Mouse (Mus musculus): ENCODE results near the gene Aimp2. TPM values are rescaled to one million over a fixed set of nuclear protein-coding genes. Genes with fewer than 3 reads are reported as not detected.
A peak's percentile ranks its signal among the peaks of the same experiment; 100 is the strongest.

Aimp2 gene
- polyA plus RNA-seq, 1 experiment from 2014 or later: 101 TPM

DNA sequence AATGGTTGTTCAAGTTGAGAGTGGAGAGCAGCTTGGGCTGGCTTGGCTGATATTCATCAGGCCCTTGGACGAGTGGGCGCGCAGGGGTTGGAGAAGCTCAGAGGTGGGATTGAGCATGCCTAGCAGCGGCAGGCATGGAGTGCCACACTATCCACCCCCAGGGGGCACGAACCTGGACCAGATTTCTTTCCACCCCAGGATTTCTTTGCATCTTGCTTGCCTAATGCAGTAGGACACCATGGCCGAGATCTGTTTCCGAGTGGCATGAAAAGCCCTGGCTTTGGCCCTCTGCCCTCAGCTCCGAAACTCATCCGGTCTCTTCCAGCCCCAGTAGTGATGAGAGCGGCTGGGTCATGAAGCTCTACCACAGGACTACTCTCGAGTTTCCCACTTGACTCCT lies 23.8 kb upstream of the Aimp2 start:
- Histone ChIP-seq H3K9ac (ENCODE audit: low read length) (no peak overlapping the region), H3K4me2 (no peak overlapping the region), H3K36me3 (ENCODE audit: control insufficient read depth, insufficient read depth, low read length) (peaks cover 8% of the 10 kb centered on the region), H3K4me1 (ENCODE audit: control insufficient read depth, insufficient read depth, low read length) (no peaks in the 10 kb centered on the region), H3K27ac (ENCODE audit: low read depth, low read length) (no peak overlapping the region), H3K9me3 (ENCODE audit: control insufficient read depth, low read length) (no peaks in the 10 kb centered on the region), H3K4me3 (ENCODE audit: low read depth, low read length) (no peak overlapping the region), H3K27me3 (ENCODE audit: control insufficient read depth, insufficient read depth, low read length) (no peaks in the 10 kb centered on the region)
- DNase-seq (ENCODE audit: low spot score, missing footprints) (no peak), ATAC-seq (ENCODE audit: low FRiP score) (no peak)
- 88% methylated on average over 11 of the region's 11 CpGs for WGBS

DNA sequence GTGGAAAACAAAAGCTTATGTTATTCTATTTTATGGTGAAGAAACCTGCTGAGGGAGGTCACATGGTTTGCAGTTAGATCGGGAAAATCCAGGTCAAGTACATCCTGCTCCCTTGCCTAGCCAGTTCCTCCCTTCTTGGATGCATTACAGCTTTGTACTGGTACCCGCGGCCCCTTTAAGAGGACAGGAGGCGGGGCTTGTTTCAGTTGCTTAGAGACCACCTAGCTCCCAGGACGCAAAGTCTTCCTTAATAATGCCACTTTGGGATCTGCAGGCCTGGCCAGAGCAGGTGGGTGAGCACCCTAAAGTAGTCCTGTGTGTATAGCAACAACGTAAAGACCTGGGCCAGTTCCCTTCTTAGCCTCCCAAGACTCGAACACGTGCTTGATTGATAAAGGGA lies 23.2 kb upstream of the Aimp2 start, which contains the start of gene Rsph10b:
Gene Rsph10b (plus strand): TSS at position 205 of the 400 bp plus-strand sequence.
- no peaks in the 10 kb centered on the region for H3K4me1 ChIP-seq (ENCODE audit: control insufficient read depth, insufficient read depth, low read length)
- no peak within 1 kb of the TSS for H3K4me2 ChIP-seq
- DNase-seq (ENCODE audit: low spot score, missing footprints) (peak; percentile 89), ATAC-seq (ENCODE audit: low FRiP score) (peak; percentile 33; the same call in 1 of the 2 replicates)
- 14% methylated on average over 8 of the region's 8 CpGs for WGBS
- no peaks in the 10 kb centered on the region for H3K9me3 ChIP-seq (ENCODE audit: control insufficient read depth, low read length)
- no peak within 1 kb of the TSS for H3K9ac ChIP-seq (ENCODE audit: low read length)
- H3K4me3 ChIP-seq (ENCODE audit: low read depth, low read length): no peak within 1 kb of the TSS
- no peak within 1 kb of the TSS for H3K27ac ChIP-seq (ENCODE audit: low read depth, low read length)
- H3K36me3 ChIP-seq (ENCODE audit: control insufficient read depth, insufficient read depth, low read length): peaks cover 11% of the 10 kb centered on the region
- no peaks in the 10 kb centered on the region for H3K27me3 ChIP-seq (ENCODE audit: control insufficient read depth, insufficient read depth, low read length)

DNA sequence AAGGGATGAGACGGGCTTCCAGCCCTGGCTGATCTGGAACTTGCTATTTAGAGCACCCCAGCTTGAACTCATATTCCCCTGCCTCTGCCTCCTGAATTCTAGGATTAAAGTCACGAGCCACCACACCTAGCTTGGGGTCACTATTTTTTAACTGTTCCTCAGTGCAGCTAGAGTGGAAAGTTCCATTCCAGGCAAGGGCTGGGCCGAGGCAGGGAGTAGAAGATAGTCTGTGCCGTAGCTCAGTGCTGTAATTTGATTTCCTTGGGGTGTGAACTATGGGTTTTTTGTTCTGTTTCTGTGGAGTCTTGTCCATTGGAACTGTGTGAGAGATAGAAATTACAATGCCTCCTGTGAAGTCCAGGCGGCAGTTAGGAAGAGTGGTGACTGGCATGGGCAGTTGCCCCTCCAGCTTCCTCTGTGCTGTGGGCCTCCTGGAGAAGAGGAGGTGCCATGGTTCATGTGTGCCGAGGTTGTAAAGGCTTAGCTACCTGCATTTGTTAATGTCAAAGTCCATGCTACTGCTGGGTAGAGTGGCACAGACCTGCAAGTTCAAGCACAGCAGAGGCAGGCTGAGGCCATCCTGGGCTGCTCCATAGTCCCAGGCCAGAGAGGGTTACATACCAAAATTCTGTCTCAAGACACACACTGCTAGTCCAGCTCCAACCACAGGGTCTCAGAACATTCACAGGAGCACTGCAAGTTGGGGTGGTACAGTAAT lies 22.4 kb upstream of the Aimp2 start:
- H3K9ac ChIP-seq (ENCODE audit: low read length): no peak overlapping the region
- no peak overlapping the region for H3K4me2 ChIP-seq
- 85% methylated on average over 6 of the region's 6 CpGs for WGBS
- H3K9me3 ChIP-seq (ENCODE audit: control insufficient read depth, low read length): no peaks in the 10 kb centered on the region
- H3K4me1 ChIP-seq (ENCODE audit: control insufficient read depth, insufficient read depth, low read length): no peaks in the 10 kb centered on the region
- H3K4me3 ChIP-seq (ENCODE audit: low read depth, low read length): no peak overlapping the region
- no peaks in the 10 kb centered on the region for H3K27me3 ChIP-seq (ENCODE audit: control insufficient read depth, insufficient read depth, low read length)
- H3K36me3 ChIP-seq (ENCODE audit: control insufficient read depth, insufficient read depth, low read length): peaks cover 11% of the 10 kb centered on the region
- ATAC-seq (ENCODE audit: low FRiP score) (no peak), DNase-seq (ENCODE audit: low spot score, missing footprints) (no peak)
- H3K27ac ChIP-seq (ENCODE audit: low read depth, low read length): no peak overlapping the region

DNA sequence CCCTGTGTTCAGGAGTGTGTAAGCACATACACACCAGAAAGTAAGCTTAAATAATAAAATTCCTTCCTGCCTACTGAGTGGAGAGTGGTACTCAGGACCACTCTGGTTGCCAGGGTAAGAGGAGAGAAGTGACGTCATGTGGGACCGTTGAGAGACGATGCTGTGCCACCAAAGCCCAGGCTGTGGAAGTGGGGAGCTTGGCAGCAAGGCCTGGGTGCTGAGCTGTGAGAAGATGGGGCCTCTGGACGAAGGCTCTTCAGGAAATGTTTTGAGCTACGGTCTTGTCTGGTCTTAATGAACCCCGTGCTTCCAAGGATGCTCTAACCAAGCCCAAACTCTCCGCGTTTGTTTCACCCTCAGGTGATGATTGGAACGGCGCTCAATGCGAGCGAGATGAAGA lies 21.0 kb upstream of the Aimp2 start:
- Histone ChIP-seq H3K27me3 (ENCODE audit: control insufficient read depth, insufficient read depth, low read length) (no peaks in the 10 kb centered on the region), H3K9ac (ENCODE audit: low read length) (no peak overlapping the region), H3K4me2 (no peak overlapping the region), H3K27ac (ENCODE audit: low read depth, low read length) (no peak overlapping the region), H3K4me3 (ENCODE audit: low read depth, low read length) (no peak overlapping the region), H3K9me3 (ENCODE audit: control insufficient read depth, low read length) (no peaks in the 10 kb centered on the region), H3K36me3 (ENCODE audit: control insufficient read depth, insufficient read depth, low read length) (peaks cover 11% of the 10 kb centered on the region), H3K4me1 (ENCODE audit: control insufficient read depth, insufficient read depth, low read length) (no peaks in the 10 kb centered on the region)
- 97% methylated on average over 12 of the region's 12 CpGs for WGBS
- ATAC-seq (ENCODE audit: low FRiP score): no peak
- no peak for DNase-seq (ENCODE audit: low spot score, missing footprints)

DNA sequence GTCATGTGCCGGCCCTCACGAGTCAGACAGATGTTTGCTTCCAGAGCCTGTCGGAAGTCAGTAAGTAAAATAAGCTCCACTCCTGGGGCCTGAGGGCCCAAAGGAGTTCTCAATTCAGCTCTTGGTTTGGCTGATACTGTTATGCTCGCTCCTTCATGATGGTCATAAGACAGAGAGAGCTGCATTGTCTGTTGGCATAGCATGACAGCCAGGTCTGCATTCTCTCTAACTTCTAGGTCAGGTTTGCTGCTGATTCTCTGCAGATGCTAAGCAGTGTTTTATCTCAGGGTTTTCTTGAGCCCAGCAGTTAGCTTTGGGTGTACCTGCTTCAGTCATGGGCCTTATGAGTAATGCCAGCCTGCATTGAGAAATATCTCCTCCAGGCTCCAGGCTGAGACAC lies 19.6 kb upstream of the Aimp2 start:
- H3K9me3 ChIP-seq (ENCODE audit: control insufficient read depth, low read length): no peaks in the 10 kb centered on the region
- H3K36me3 ChIP-seq (ENCODE audit: control insufficient read depth, insufficient read depth, low read length): peaks cover 17% of the 10 kb centered on the region
- DNase-seq (ENCODE audit: low spot score, missing footprints): no peak
- H3K27me3 ChIP-seq (ENCODE audit: control insufficient read depth, insufficient read depth, low read length): no peaks in the 10 kb centered on the region
- no peak overlapping the region for H3K4me3 ChIP-seq (ENCODE audit: low read depth, low read length)
- ATAC-seq (ENCODE audit: low FRiP score): no peak
- H3K9ac ChIP-seq (ENCODE audit: low read length): no peak overlapping the region
- H3K4me2 ChIP-seq: no peak overlapping the region
- no peaks in the 10 kb centered on the region for H3K4me1 ChIP-seq (ENCODE audit: control insufficient read depth, insufficient read depth, low read length)
- no peak overlapping the region for H3K27ac ChIP-seq (ENCODE audit: low read depth, low read length)
- WGBS: 93% methylated on average over 4 of the region's 4 CpGs

DNA sequence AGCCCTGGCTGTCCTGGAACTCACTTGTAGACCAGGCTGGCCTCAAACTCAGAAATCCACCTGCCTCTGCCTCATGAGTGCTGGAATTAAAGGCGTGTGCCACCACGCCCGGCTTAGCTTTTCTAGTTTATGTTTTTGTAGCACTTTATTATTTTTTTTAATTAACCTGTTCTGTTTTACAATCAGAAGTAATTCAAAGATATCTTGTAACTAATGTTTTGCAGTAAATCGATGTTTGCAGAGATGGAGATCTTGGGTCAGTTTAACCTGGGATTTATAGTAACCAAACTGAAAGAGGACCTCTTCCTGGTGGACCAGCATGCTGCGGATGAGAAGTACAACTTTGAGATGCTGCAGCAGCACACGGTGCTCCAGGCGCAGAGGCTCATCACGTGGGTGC lies 18.2 kb upstream of the Aimp2 start, which contains the start of gene Gm42421:
Gene Gm42421 (plus strand): TSS at position 301 of the 400 bp plus-strand sequence.
- Histone ChIP-seq H3K36me3 (ENCODE audit: control insufficient read depth, insufficient read depth, low read length) (peaks cover 17% of the 10 kb centered on the region), H3K4me2 (no peak within 1 kb of the TSS), H3K4me1 (ENCODE audit: control insufficient read depth, insufficient read depth, low read length) (no peaks in the 10 kb centered on the region), H3K9me3 (ENCODE audit: control insufficient read depth, low read length) (no peaks in the 10 kb centered on the region), H3K27ac (ENCODE audit: low read depth, low read length) (no peak within 1 kb of the TSS), H3K27me3 (ENCODE audit: control insufficient read depth, insufficient read depth, low read length) (no peaks in the 10 kb centered on the region), H3K4me3 (ENCODE audit: low read depth, low read length) (no peak within 1 kb of the TSS), H3K9ac (ENCODE audit: low read length) (no peak within 1 kb of the TSS)
- WGBS: 93% methylated on average over 8 of the region's 8 CpGs
- no peak for DNase-seq (ENCODE audit: low spot score, missing footprints)
- no peak for ATAC-seq (ENCODE audit: low FRiP score)

DNA sequence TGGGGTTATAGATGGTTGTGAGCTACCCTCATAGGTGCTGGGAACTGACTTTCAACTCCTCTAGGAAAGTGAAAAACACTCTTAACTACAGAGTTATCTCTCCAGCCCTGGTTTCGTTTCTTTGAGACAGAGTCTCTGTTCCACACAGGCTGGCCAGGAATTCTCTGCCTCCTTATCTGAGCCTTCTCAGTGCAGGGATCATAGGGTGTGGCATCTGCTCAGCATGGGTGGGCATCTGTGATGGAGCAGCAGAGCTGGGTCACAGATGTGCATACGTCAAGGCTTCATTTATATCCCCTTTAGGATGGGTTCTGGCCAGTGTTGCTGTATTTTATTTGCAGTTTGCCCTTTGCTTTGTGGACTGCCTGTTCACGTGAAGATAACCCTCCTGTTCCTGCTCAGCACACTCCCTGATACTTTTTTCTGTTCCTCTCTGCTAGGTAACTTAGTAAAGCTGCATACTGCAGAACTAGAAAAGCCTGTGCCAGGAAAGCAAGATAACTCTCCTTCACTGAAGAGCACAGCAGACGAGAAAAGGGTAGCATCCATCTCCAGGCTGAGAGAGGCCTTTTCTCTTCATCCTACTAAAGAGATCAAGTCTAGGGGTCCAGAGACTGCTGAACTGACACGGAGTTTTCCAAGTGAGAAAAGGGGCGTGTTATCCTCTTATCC lies 15.3 kb upstream of the Aimp2 start:
- DNase-seq (ENCODE audit: low spot score, missing footprints) (no peak), ATAC-seq (ENCODE audit: low FRiP score) (no peak)
- no peak overlapping the region for H3K27ac ChIP-seq (ENCODE audit: low read depth, low read length)
- H3K27me3 ChIP-seq (ENCODE audit: control insufficient read depth, insufficient read depth, low read length): no peaks in the 10 kb centered on the region
- WGBS: 92% methylated on average over 6 of the region's 6 CpGs
- no peaks in the 10 kb centered on the region for H3K9me3 ChIP-seq (ENCODE audit: control insufficient read depth, low read length)
- H3K4me1 ChIP-seq (ENCODE audit: control insufficient read depth, insufficient read depth, low read length): no peaks in the 10 kb centered on the region
- no peak overlapping the region for H3K4me3 ChIP-seq (ENCODE audit: low read depth, low read length)
- peaks cover 17% of the 10 kb centered on the region for H3K36me3 ChIP-seq (ENCODE audit: control insufficient read depth, insufficient read depth, low read length)
- H3K9ac ChIP-seq (ENCODE audit: low read length): no peak overlapping the region
- no peak overlapping the region for H3K4me2 ChIP-seq

DNA sequence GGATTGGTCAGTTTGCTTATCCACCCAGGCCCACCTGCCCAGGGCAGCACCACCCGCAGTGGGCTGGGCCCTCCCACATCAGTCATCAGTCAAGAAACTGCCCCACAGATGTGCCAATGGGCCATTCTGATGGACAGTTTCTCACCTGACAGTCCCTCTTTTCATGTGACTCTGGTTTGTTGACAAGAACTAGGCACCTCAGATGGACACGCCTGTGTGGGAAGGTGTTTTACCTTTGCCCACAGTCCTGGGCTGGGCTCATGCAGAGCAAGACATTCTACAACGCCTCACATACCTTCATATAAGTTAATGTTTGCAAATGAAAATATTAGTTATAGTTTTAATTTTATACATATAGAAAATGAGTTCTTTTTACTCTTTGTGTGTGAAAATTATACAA lies 8.5 kb upstream of the Aimp2 start:
- 94% methylated on average over 3 of the region's 3 CpGs for WGBS
- no peaks in the 10 kb centered on the region for H3K4me1 ChIP-seq (ENCODE audit: control insufficient read depth, insufficient read depth, low read length)
- ATAC-seq (ENCODE audit: low FRiP score) (no peak), DNase-seq (ENCODE audit: low spot score, missing footprints) (no peak)
- H3K4me2 ChIP-seq: no peak overlapping the region
- H3K9ac ChIP-seq (ENCODE audit: low read length): no peak overlapping the region
- no peaks in the 10 kb centered on the region for H3K9me3 ChIP-seq (ENCODE audit: control insufficient read depth, low read length)
- H3K27ac ChIP-seq (ENCODE audit: low read depth, low read length): no peak overlapping the region
- peaks cover 15% of the 10 kb centered on the region; the same call in 1 of the 2 replicates for H3K36me3 ChIP-seq (ENCODE audit: control insufficient read depth, insufficient read depth, low read length)
- H3K4me3 ChIP-seq (ENCODE audit: low read depth, low read length): no peak overlapping the region
- H3K27me3 ChIP-seq (ENCODE audit: control insufficient read depth, insufficient read depth, low read length): no peaks in the 10 kb centered on the region

DNA sequence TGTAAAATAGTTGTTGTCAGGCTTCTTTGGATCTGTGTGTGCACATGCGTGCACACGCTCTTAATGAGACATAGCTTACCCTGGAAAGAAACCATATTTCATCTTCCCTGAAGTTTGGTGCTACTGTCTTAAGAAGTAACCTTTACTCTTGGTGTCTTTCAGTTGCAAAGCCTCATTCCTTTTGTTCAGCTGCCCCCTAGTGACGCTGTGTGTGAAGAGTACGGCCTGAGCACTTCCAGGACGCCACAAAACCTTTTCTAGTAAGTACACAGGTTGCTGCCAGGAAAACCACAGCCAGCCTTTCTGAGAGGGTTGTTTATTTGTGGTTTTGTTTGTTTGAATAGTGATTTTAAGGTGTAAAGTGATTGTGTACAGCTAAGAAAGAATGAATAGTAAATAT lies 7.8 kb upstream of the Aimp2 start:
- Histone ChIP-seq H3K9me3 (ENCODE audit: control insufficient read depth, low read length) (no peaks in the 10 kb centered on the region), H3K9ac (ENCODE audit: low read length) (no peak overlapping the region), H3K4me3 (ENCODE audit: low read depth, low read length) (no peak overlapping the region), H3K4me2 (no peak overlapping the region), H3K27ac (ENCODE audit: low read depth, low read length) (no peak overlapping the region), H3K4me1 (ENCODE audit: control insufficient read depth, insufficient read depth, low read length) (no peaks in the 10 kb centered on the region), H3K36me3 (ENCODE audit: control insufficient read depth, insufficient read depth, low read length) (peaks cover 15% of the 10 kb centered on the region; the same call in 1 of the 2 replicates), H3K27me3 (ENCODE audit: control insufficient read depth, insufficient read depth, low read length) (no peaks in the 10 kb centered on the region)
- ATAC-seq (ENCODE audit: low FRiP score) (no peak), DNase-seq (ENCODE audit: low spot score, missing footprints) (no peak)
- WGBS: 58% methylated on average over 5 of the region's 5 CpGs

Data from midbrain, embryonic 11.5 days (tissue).